Mouse (Mus musculus) kidney, embryonic 14.5 days (tissue): ENCODE results near the gene Ndufs5. TPM values are rescaled to one million over a fixed set of nuclear protein-coding genes. Genes with fewer than 3 reads are reported as not detected.

ENCODE experiments used
- ATAC-seq: fragments of 200-750 bp; cut with Nextera tagmentation; 2 replicates; pipeline ENCODE4 v1.8.0; 2017; ENCODE audit warnings: moderate number of reproducible peaks, mild to moderate bottlenecking, moderate TSS enrichment, moderate library complexity; ENCODE audit not compliant: low FRiP score, low TSS enrichment
- H3K27ac ChIP-seq: fragments of 300-500 bp; sonication (generic); 2 replicates; pipeline ENCODE4 v1.5.1; 2014; ENCODE audit warnings: low read depth, mild to moderate bottlenecking, low read length, moderate library complexity, mixed read lengths
- H3K27me3 ChIP-seq: fragments of 300-500 bp; sonication (generic); 2 replicates; pipeline ENCODE4 v1.6.1; 2014; ENCODE audit warnings: mild to moderate bottlenecking, low read length; ENCODE audit not compliant: control insufficient read depth, insufficient read depth
- H3K36me3 ChIP-seq: fragments of 300-500 bp; sonication (generic); 2 replicates; pipeline ENCODE4 v1.6.1; 2014; ENCODE audit warnings: low read length, mixed read lengths; ENCODE audit not compliant: control insufficient read depth, insufficient read depth
- H3K4me1 ChIP-seq: fragments of 300-500 bp; sonication (generic); 2 replicates; pipeline ENCODE4 v1.6.1; 2014; ENCODE audit warnings: low read length, mixed read lengths; ENCODE audit not compliant: control insufficient read depth, insufficient read depth
- H3K4me2 ChIP-seq: fragments of 300-500 bp; sonication (generic); replicated peaks from 2 replicates; pipeline ENCODE4 v1.6.1; 2014; ENCODE audit warnings: low read depth, mild to moderate bottlenecking, low read length
- H3K4me3 ChIP-seq: fragments of 300-500 bp; sonication (generic); 2 replicates; pipeline ENCODE4 v1.5.1; 2014; ENCODE audit warnings: mild to moderate bottlenecking, low read length
- H3K9ac ChIP-seq: fragments of 300-500 bp; sonication (generic); 2 replicates; pipeline ENCODE4 v1.6.1; 2014; ENCODE audit warnings: low read depth, mild to moderate bottlenecking, low read length, moderate library complexity
- H3K9me3 ChIP-seq: fragments of 300-500 bp; sonication (generic); 2 replicates; pipeline ENCODE4 v1.6.1; 2016; ENCODE audit warnings: low read length; ENCODE audit not compliant: control insufficient read depth
- WGBS: fragments of 180-500 bp; shearing (Covaris S2); extraction: QIAGEN DNeasy Blood & Tissue Kit; methylation state at CpG from one replicate; pipeline ENCODE4 v1.1.7; 2014; 5-methylcytosine and 5-hydroxymethylcytosine counted together
- polyA plus RNA-seq: library from polyadenylated mRNA; unstranded; fragments of >200 nt; fragmentation: Nextera tagmentation; extraction: Ambion mirVana; gene quantifications from 2 replicates; pipeline ENCODE4 v1.2.1, GENCODE M21; 2014

Gene Ndufs5
- polyA plus RNA-seq: 321 and 417 TPM in 2 replicates

- 0 out of 2 replicates have a peak, but pooled peaks cover 5% of the 10 kb centered on the region for H3K4me1 ChIP-seq
- peak within 1 kb of the TSS; percentile 65 for H3K4me3 ChIP-seq
- under 1% methylated on average over 37 of the region's 40 CpGs for WGBS
- H3K4me2 ChIP-seq: peak within 1 kb of the TSS; percentile 58
- H3K27ac ChIP-seq: peak within 1 kb of the TSS; percentile 26; the same call in 1 of the 2 replicates
- peaks cover 17% of the 10 kb centered on the region for H3K36me3 ChIP-seq
- peak within 1 kb of the TSS; percentile 72 for H3K9ac ChIP-seq
- ATAC-seq: peak; percentile 96
- no peaks in the 10 kb centered on the region for H3K9me3 ChIP-seq
- no peaks in the 10 kb centered on the region for H3K27me3 ChIP-seq
Measured at GRCm38 (mm10) chr4:123717574-123718433, at the start of gene Ndufs5. Gene Ndufs5, minus strand, starts transcription at chr4:123718202.

GRCm38 (mm10) chr4:123765071-123765470 lies 47.1 kb upstream of the Ndufs5 start:
- Histone ChIP-seq H3K27ac (no peak overlapping the region), H3K9me3 (no peaks in the 10 kb centered on the region), H3K9ac (no peak overlapping the region), H3K4me1 (no peaks in the 10 kb centered on the region), H3K36me3 (no peaks in the 10 kb centered on the region), H3K4me2 (no peak overlapping the region), H3K4me3 (no peak overlapping the region), H3K27me3 (no peaks in the 10 kb centered on the region)
- no peak for ATAC-seq
- WGBS: 80% methylated on average over 6 of the region's 6 CpGs

GRCm38 (mm10) chr4:123758306-123758705 lies 40.3 kb upstream of the Ndufs5 start:
- Histone ChIP-seq H3K27me3 (no peaks in the 10 kb centered on the region), H3K4me2 (no peak overlapping the region), H3K36me3 (no peaks in the 10 kb centered on the region), H3K4me1 (no peaks in the 10 kb centered on the region), H3K27ac (no peak overlapping the region), H3K4me3 (no peak overlapping the region), H3K9ac (no peak overlapping the region), H3K9me3 (no peaks in the 10 kb centered on the region)
- 50% methylated on average over 4 of the region's 4 CpGs for WGBS
- no peak for ATAC-seq

- H3K9ac ChIP-seq: peak overlapping the region; percentile 85
- peaks cover 6% of the 10 kb centered on the region for H3K4me1 ChIP-seq
- H3K27ac ChIP-seq: no peak overlapping the region
- no peaks in the 10 kb centered on the region for H3K36me3 ChIP-seq
- no peaks in the 10 kb centered on the region; the same call in 1 of the 2 replicates for H3K27me3 ChIP-seq
- no peaks in the 10 kb centered on the region for H3K9me3 ChIP-seq
- peak overlapping the region; percentile 51 for H3K4me2 ChIP-seq
- no peak for ATAC-seq
- peak overlapping the region; percentile 99 for H3K4me3 ChIP-seq
- WGBS: under 1% methylated on average over 8 of the region's 8 CpGs
Measured at GRCm38 (mm10) chr4:123750707-123751312, 32.8 kb upstream of the Ndufs5 start.

GRCm38 (mm10) chr4:123750152-123750651 lies 32.2 kb upstream of the Ndufs5 start, which contains the start of gene Akirin1:
Gene Akirin1, minus strand, starts transcription at chr4:123750345.
- 0% methylated on average over 43 of the region's 46 CpGs for WGBS
- Histone ChIP-seq H3K36me3 (no peaks in the 10 kb centered on the region), H3K4me3 (peak within 1 kb of the TSS; percentile 99), H3K4me2 (peak within 1 kb of the TSS; percentile 86), H3K27ac (peak within 1 kb of the TSS; percentile 84), H3K4me1 (peaks cover 6% of the 10 kb centered on the region), H3K9me3 (no peaks in the 10 kb centered on the region), H3K27me3 (no peaks in the 10 kb centered on the region; the same call in 1 of the 2 replicates), H3K9ac (peak within 1 kb of the TSS; percentile 85)
- ATAC-seq: peak; percentile 99

GRCm38 (mm10) chr4:123749484-123750130 lies 31.6 kb upstream of the Ndufs5 start:
- H3K4me3 ChIP-seq: peak overlapping the region; percentile 99
- H3K36me3 ChIP-seq: no peaks in the 10 kb centered on the region
- peak overlapping the region; percentile 84 for H3K27ac ChIP-seq
- H3K4me1 ChIP-seq: peaks cover 6% of the 10 kb centered on the region
- peak; percentile 74 for ATAC-seq
- under 1% methylated on average over 55 of the region's 55 CpGs for WGBS
- no peaks in the 10 kb centered on the region for H3K9me3 ChIP-seq
- peak overlapping the region; percentile 85 for H3K9ac ChIP-seq
- H3K4me2 ChIP-seq: peak overlapping the region; percentile 86
- H3K27me3 ChIP-seq: no peaks in the 10 kb centered on the region; the same call in 1 of the 2 replicates

GRCm38 (mm10) chr4:123748726-123749415 lies 30.9 kb upstream of the Ndufs5 start:
- Histone ChIP-seq H3K27ac (no peak overlapping the region), H3K27me3 (no peaks in the 10 kb centered on the region; the same call in 1 of the 2 replicates), H3K4me1 (peaks cover 6% of the 10 kb centered on the region), H3K4me2 (peak overlapping the region; percentile 86), H3K36me3 (no peaks in the 10 kb centered on the region), H3K9ac (peak overlapping the region; percentile 85; the same call in 1 of the 2 replicates), H3K4me3 (peak overlapping the region; percentile 99), H3K9me3 (no peaks in the 10 kb centered on the region)
- no peak for ATAC-seq
- 11% methylated on average over 10 of the region's 10 CpGs for WGBS

- Histone ChIP-seq H3K36me3 (peaks cover 26% of the 10 kb centered on the region), H3K9me3 (no peaks in the 10 kb centered on the region), H3K4me3 (no peak overlapping the region), H3K4me2 (no peak overlapping the region), H3K4me1 (peaks cover 6% of the 10 kb centered on the region), H3K27ac (no peak overlapping the region), H3K27me3 (no peaks in the 10 kb centered on the region), H3K9ac (no peak overlapping the region)
- 90% methylated on average over 4 of the region's 4 CpGs for WGBS
- ATAC-seq: no peak
Measured at GRCm38 (mm10) chr4:123745221-123745775, 27.3 kb upstream of the Ndufs5 start.
